Mouse (Mus musculus) induced T-regulatory cell, adult 2 months (primary cell): ENCODE data around the gene Boll.
"Not testable (repeated sequence)": the region's sequence is repeated elsewhere in the genome, so short reads cannot be mapped to it uniquely, and the experiment has no call there.

ENCODE experiments used
- DNase-seq: peaks from one replicate; pipeline ENCODE4 v3.0.0-alpha.2; 2012; ENCODE audit warnings: low read depth

The Boll gene

DNA sequence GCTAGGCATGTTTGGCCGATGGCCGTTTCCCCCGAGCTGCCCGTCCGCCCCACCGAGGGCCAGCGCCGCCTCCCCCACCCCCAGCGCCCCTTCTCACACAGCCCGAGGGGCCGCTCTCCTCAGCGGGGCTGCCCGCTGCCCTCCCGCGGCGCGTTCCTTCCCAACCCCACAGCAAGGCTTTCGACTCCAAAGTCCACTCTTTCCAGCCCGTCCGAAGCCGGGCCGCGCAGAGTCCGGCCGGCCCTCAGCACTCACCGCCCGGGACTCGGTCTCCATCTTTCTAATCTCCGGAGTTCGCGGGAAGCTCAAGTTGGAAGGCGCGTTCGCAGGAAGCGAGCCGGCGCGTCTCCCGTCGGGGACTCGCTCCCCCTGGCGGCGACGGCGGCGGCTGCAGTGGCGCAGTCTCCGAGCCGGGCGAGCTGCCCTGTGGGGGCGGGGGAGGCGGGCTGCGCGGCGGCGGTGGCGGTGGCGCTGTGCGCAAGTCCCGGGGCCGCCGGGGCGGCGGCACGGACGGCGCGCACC, at the start of gene Boll:
Gene Boll (minus strand): TSS at position 426 of the 522 bp plus-strand sequence.
- peak; percentile 88 for DNase-seq

DNA sequence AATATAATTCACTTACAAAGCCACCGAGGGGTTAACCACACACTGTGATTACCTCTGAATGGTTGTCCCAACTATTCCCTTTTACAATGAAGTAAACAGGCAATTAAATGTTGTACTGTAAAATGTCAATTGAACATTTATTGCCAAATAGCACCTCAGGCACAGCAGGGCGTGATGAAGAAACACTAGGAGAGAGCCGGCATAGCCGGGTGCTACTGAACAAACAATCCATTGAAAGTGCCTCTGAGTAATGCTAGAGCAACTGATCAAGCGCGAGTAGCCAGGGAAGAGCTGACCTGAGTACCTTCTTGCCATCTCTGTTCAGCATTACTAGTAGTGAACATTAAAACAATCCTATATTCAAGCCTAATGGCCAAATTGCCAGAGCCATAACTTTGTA, 49.3 kb upstream of the Boll start:
- no peak for DNase-seq

DNA sequence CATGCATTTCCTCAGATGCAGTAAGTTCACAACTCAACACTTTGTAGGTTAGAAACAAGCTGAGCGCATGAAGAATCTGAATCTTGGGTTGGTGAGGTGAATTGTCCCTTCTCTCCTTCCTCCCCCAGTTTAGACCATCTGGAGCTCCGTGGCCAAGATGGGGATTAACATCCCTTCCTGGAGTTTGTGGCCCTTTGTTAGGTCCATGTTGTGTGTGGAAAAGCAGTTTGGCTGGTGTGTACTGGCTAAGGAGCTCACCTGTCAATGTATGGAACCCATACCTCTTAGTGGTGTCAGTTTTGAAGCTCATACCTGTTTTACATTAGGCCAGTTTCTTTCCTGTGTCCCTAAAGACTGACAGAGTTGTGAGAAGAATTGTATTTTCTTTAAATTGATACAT, 47.8 kb upstream of the Boll start:
- no peak for DNase-seq

DNA sequence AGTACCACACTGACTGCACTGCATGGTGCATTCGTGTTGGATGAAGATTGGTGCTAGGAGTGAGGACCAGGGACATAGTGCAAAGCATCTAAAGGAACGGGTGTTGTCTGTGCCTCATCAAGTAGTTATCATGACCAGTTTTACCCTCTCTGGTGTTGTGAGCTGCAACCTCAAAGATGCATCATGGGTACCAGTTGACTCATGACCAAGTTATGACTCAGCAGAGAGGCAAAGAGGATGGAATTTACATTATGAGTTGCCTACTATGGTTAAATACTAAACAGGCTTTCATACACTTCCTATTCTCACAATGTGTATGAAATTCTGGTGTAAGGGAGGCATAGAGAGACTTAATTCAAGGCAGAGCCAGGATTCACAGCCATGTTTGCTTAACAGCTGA, 47.4 kb upstream of the Boll start:
- peak; percentile 59 for DNase-seq

DNA sequence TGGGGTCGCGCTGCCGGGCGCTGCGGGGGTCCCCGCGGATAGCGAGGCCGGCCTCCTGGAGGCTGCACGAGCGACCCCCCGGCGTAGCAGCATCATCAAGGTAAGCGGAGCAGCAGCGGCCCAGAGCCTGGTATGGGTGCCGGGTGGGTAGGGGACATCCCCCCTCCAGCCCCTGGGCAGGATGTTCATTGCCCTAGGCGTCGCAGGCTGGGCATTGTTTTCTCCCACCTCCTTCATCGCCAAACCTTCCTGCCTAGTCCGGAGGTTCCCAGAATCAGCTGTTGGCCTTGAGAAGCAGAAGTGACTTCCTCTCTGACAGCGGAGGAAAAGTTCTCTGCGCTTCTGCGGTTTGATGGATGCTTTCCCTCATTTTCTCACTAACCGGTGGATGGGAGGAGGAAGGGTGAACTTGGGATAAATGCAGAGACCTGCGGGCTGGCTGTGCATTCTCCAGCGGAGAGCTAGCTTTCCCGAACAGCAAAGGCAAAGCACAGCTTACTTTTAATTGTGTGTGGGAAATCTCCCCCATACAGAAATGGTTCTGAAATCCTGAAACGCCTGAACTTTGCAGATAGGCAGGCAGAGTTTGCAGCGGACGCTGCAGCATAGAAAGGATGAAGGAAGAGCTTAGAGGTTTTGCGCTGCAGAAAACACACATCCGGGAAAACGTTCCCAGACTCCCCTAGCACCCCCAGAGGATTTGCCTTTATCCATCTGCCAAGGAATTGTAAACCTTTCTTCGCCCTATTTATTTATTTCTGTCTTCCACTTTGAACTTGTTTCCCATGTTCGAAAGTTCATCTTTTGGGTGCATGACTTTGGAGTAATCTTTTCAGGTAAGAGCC, 43.5 kb upstream of the Boll start:
- DNase-seq = peak; percentile 54

DNA sequence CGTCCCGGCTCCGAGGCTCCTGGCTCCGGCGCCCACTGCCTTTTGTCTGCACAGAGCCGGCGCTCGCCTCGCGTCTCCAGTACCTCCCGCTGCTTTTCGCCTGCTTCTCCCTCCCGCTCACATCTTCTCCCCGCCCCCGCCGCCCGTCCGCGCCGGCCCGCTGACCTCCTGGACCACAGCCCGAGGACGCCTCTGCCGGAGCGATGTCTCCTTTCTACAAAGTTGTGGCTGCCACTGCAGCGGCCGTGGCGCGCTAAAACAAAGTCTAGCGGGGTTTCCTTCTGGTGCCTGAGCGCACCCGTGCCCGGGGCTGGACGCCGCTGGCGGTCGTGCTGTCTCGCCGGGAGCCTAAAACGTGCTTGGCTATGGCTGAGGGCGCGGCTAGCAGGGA, 42.7 kb upstream of the Boll start:
- no peak for DNase-seq

DNA sequence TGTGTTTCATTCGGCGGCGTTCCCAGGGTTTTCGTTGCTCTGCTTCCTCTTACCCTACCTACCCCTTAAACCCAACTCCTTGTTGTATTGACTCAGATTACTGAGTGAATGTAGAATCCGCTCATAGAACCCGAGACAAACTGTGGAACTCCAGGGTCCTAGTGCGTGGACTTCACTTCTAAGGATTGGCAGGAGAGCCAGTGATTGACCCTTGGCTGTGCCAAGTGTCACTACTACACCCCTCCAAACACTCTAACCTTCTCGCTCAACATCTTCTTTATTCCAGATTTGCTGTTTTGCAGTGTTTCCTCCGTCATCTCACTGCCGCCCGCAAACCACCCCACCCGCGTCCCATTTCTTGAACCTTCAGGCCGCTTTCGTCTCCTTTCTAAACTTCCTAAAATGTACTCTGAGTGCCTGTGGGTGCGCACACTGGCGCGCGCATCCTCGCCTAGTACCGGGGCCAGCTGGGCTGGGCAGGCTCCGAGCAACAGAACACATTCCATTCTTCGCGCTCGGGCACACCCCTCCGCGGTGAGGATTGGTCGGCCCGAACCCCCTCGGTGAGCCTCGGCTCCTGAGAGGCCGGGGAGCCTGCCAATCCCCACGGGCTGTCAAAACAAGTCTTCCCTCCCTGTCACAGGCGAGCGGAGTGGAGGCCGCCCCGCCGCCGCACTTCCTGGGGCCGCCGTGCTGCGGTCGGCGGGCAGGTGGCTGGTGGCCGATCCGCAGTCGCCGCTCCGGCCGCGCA, 42.2 kb upstream of the Boll start, which contains the start of gene Plcl1:
Gene Plcl1 (plus strand): TSS at position 650 of the 751 bp plus-strand sequence.
- DNase-seq = peak; percentile 95

DNA sequence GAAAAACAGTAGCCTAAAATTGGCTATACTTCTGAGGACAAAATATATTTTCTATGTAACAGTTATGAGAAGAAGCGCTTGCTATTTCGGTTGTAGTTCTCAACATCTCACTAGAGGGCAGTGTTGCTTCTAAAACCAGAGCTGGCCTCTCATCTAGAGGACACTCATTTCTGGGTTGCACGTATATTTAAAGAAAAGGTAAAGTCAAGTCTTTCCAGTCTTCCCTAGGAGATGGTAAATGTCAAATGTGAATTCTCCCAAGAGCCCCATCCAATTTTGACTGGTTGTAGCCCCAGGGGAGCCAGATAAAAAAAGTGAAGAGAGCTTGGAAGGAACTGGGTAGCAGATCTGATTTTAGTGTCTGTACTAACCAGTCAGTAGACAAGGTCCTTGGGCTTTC, 41.2 kb upstream of the Boll start:
- DNase-seq = peak; percentile 92

DNA sequence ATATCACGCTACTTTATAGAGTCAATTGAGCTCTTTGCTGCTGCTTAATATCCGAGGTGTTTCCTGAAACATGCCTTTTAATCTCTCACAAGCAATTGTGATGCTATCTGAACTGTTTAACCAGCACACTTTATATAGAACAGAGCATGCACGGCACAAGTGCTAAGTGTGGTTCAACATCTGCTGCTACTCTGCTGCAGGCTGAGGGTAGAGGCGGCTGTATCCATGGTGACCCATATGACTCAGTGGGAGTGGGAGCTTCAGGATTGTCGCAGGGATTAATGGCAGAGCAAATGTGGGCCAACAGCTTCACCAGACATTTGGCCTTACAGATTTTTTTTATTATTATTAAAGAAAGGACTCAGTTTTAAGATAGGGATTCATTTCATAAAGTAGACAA, 36.6 kb upstream of the Boll start:
- DNase-seq = no peak

DNA sequence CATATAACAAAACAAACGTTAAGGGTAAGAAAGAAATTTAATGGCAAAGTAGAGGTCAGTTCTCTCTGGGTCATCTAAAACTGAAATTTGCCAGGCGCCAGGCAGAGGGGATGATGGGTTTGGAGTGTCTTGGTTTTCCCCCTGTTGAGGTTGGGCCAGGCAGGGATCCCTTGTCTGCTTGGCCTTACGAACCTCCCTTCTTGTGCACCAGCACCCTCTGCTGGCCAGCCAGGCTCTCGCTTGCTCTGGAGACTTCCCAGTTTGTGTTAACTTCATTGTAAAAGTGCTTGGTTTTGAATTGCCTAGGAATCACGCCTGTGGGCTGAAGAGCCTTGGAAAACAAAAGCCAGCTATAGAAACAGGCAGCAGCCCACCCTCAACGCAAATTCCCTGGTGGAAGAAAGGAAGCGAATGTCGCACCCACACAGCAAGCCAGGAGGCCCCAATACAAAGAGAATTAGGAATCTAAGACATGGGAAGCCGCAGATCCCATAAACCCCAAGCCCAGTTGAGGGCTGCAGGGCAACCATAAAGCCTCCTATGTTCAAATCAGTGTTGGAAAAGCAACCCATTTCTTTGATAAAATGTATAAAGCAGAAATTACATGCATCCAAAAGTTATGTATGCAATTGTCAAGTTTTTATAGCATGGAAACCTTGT, 20.0 kb upstream of the Boll start:
- peak; percentile 82 for DNase-seq

DNA sequence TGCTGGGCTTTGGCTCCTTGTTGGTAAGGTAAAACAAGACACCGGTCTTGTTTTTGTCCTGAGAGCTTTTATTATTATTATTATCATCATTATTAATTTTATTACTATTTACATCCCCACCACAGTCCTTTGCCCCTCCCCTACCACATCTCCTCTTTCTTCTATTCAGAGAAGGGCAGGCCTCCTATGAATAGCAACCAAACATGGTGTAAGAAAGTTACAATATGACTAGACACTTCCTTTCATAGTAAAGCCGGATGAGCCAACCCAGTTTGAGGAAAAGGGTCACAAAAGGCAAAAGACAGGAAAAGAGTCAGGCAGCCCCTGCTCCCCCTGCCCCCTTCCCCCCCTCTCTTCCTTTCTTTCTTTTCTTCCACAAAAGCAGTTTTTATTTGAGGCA, 17.3 kb upstream of the Boll start:
- DNase-seq = no peak

DNA sequence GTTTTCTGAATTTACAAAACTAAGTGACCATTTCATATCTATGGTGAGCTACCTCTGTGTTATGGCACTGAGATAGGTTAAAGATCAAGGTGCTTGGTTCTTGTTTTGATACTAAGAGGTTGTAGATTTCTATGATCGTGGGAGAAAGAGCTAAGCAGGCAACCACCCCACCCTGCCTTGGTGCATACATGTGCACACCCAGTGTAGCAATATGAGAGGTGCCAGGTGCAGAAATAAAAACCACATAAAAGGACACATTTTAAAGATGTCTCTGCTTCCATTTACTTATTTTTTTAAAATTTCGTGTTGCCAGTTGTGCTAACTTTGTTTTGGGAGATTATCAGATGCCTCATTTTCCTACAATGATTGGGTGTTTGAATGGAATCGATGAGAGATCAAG, 9.4 kb upstream of the Boll start:
- no peak for DNase-seq

DNA sequence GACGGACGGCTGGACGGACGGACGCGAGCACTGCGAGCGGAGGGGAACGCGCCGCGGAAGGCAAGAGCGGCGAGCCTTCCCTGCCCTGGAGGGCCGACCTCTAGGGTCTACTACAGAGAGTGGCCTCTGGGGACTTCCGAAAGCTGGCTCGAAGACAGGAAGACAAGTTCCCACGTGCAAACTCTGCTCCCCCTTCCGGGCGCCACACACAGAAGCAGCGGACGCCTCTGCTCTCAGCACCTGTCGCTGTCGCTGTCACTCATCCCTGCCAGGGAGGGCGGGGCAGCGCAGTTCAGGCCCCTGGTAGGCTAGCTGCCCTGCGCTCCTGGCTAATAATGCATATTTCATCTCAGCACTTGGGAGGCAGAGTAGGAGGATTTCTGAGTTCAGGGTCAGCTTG, 317 bp upstream of the Boll start:
- peak; percentile 88 for DNase-seq

DNA sequence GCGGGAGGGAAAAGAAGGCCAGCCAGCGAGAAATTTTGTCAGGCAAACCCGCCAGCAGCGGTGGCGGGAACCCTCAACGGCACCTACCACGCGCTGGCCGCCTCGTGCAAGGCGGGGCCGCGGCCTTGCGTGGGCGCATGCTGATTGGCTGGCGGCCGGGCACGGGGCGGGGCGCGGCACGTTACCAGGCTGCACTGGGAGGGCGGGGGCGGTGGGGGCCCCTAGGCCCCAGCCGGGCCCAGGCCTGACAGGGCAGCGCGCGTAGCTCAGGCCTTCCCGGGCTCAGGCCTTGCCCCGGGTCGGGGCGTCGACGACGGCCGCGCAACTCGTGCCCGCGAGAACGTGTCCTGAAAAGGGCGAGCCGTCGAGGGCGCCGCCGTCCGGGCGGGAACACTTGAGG, 635 bp downstream of the Boll start:
- no peak for DNase-seq

DNA sequence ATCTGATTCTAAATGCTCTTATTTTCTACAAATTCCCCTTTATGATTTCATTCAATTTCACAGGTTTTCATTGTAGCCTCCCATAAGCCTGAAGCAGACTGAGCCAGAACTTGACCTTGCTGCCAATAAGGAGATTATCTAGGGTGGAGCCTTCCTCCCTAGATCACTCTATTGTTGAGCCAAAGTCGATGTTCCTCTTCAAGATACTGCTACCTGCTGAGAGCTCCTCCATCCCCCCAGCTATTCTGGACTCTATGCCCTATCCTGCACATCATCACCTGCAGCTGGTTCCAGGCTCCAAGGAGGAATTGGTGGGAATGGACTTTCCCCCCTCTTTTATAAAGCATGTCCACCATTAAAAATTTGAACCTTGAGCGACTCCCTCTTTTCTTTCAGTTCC, 11.4 kb downstream of the Boll start:
- not testable (repeated sequence) for DNase-seq

DNA sequence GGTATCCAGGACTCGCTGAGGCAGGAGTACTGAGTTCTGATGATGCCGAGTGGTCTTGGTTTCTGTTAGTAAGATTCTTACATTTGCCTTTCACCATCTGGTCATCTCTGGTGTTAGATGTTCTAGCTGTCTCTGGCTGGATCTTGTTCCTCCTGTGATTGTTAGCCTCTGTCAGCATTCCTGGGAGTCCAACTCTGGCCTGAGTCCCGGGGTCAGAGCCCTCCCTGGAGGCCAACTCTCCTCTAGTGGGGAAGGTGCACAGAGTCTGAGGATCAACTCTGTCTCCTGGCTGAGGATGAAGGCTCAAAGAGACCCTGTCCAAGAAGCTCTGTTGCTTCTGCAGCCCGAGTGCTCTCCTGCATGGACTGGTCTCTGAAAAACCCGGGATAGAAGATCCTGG, 37.8 kb downstream of the Boll start:
- DNase-seq = not testable (repeated sequence)

DNA sequence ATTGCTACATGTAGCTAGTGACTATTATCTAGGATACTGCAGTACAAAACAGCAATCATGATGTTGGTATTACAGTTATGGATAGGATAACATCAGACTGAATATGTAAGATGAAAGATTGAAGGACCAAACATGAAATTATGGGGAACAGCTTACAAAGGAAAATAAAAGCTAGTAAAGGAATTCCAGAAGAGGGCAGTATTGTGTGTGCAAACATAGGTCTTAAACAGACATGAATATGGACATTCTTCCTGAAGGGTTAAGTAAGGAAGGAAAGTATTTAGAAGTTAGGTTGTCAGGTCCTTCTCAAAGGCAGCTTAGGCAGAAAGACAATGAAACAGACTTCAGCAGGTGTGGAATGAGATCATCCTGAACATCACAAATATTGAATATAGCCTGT, 62.2 kb downstream of the Boll start:
- peak; percentile 26 for DNase-seq

DNA sequence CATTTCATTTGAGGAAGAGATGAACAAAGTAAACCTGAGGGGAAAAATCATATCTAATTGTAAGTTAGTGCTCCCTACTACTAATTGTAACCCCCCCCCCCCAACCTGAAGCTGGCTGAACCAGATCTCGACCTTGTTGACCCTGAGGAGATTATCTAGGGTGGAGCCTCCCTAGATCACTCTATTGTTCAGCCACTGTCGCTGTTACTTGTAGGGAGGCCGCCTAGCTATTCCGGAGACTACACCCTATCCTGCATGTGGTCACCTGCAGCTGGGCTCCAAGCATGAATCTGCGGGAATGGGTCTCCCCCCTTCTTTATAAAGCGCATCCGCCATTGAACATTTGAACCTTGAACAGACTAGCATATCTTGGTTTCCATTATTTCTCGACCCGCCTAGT, 84.2 kb downstream of the Boll start:
- no peak for DNase-seq

DNA sequence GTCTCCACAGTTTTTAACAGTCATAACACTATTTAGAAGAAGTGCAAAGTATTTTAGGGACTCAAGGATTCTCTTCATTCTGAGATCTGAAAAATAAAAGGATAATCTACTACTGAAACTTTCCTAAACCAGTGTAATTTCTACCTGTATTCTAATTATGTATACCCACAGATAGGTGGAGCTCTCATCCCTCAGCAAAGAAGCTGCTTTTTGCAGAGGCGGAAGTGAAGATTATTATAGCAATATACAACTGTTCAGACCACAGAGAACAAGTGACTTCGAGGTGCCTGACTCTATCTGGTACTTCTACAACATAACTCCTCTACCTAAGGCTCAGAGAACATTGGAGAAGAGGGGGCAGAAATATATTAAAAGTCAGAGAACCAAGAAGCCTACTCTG, 97.8 kb downstream of the Boll start:
- DNase-seq = peak; percentile 18

DNA sequence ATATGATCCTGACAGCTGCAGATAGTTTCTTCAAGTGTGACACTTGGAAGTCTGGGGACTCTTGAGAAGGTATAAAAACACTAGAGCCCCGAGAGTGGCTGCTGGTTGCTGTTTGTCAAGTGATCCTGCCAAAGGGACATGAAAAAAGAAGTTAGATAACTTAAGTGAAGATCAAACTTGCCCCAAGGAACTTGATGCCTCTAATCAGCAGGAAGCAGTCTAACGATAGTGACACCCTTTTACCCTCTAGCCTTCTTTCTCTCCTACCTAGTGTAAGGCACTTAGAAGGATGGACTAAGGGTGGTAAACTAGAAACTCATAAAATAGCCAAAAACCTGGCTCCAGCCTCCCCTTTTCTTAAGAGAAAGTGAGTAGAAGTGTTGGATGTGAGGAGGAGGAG, 98.9 kb downstream of the Boll start:
- DNase-seq = no peak

DNA sequence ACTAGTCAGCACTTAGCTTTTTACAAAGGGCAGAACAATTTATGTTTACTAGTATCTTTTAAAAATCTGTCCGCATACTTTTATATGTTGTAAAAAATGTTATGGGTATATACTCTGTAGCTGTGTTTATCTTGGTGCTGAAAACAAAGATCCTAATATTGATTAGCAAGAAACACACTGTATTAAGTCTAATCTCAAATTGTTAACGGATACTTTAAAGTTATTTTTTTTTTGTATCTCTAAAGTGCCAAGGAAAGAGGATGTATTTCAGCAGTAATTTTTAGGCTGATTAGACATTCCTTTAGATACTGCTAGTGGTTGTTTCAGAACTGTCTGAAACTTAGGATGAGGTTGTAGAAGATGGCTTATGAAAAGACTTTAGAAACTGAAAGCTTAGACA, 116.9 kb downstream of the Boll start:
- DNase-seq = no peak

DNA sequence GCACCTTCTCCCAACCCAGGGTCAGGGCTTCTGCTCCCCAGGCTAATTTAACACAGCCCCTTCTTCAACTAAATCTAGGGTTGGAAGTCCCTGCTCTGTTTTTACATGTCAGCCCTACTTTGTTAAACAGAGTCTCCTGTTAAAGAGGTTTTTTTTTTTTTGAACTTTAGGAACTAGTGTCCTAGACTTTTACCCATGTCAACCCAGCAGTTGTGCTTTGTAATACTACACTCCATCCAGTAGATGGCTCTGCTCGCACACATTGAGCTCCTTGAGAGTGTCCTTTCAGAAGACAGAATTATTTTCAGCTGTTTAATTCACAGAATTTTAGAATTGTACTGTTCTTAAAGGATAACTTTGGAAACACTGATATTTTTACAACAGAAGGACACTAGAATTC, 124.0 kb downstream of the Boll start:
- DNase-seq = peak; percentile 89

DNA sequence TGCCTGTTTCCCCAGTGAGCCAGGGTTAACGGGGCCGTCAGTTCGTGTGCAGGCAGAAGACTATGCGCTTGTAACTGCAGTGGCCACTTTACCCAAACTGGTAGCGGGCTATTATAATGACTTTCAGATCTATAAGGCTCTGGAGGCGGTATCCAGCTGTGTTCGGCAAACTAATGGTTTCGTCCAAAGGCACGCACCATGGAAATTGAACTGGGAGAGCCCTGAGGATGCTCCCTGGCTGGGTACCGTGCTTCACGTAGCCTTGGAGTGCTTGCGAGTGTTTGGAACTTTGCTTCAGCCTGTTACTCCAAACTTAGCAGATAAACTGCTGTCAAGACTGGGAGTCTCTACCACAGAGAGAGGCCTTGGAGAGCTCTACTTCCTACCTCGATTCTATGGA, 124.8 kb downstream of the Boll start:
- DNase-seq = peak; percentile 42
